Mouse (Mus musculus): Measurements from ENCODE around the gene Grap. TPM values are rescaled to one million over a fixed set of nuclear protein-coding genes. Genes with fewer than 3 reads are reported as not detected.

Grap gene
- polyA plus RNA-seq, 1 experiment from 2014 or later: 6.8 TPM

- no peaks in the 10 kb centered on the region for H3K9me3 ChIP-seq
- WGBS: 58% methylated on average over 3 of the region's 3 CpGs
- no peaks in the 10 kb centered on the region for H3K27me3 ChIP-seq
- no peak within 1 kb of the TSS for H3K4me3 ChIP-seq
- H3K27ac ChIP-seq: no peak within 1 kb of the TSS
- H3K9ac ChIP-seq: no peak within 1 kb of the TSS
- H3K4me2 ChIP-seq (replicated peaks): no peak within 1 kb of the TSS
- H3K4me1 ChIP-seq: no peaks in the 10 kb centered on the region
- H3K36me3 ChIP-seq: no peaks in the 10 kb centered on the region
- ATAC-seq (ENCODE audit: low FRiP score, low read depth): no peak
Observed at GRCm38 (mm10) chr11:61720636-61721035, 67.6 kb downstream of the Grap start, which contains the start of gene Slc5a10. Slc5a10 (minus strand) TSS chr11:61720826.

GRCm38 (mm10) chr11:61722077-61722476 lies 69.0 kb downstream of the Grap start:
- no peak overlapping the region for H3K4me2 ChIP-seq (replicated peaks)
- H3K4me3 ChIP-seq: no peak overlapping the region
- no peak overlapping the region for H3K27ac ChIP-seq
- no peak for ATAC-seq (ENCODE audit: low FRiP score, low read depth)
- H3K36me3 ChIP-seq: peaks cover 9% of the 10 kb centered on the region; the same call in 1 of the 2 replicates
- 79% methylated on average over 5 of the region's 5 CpGs for WGBS
- H3K27me3 ChIP-seq: no peaks in the 10 kb centered on the region
- no peak overlapping the region for H3K9ac ChIP-seq
- no peaks in the 10 kb centered on the region for H3K9me3 ChIP-seq
- H3K4me1 ChIP-seq: no peaks in the 10 kb centered on the region

Other genes starting within 250 kb of the Grap start
- gene Rnf112, start 199.1 kb upstream of the Grap start, polyA plus RNA-seq (2015; fragmentation: Nextera tagmentation; extraction: Ambion mirVana): 0.60 and 0.61 TPM in 2 replicates
- 319 TPM in 2 replicates for gene Mfap4, start 167.8 kb upstream of the Grap start, polyA plus RNA-seq (2015; fragmentation: Nextera tagmentation; extraction: Ambion mirVana)
- gene Mapk7, start 158.9 kb upstream of the Grap start, polyA plus RNA-seq (2015; fragmentation: Nextera tagmentation; extraction: Ambion mirVana): 87.3 and 87.8 TPM in 2 replicates
- 31.9 and 32.6 TPM in 2 replicates for gene B9d1, start 148.1 kb upstream of the Grap start, polyA plus RNA-seq (2015; fragmentation: Nextera tagmentation; extraction: Ambion mirVana)
- 30.0 and 32.1 TPM in 2 replicates for gene Epn2, start 73.6 kb upstream of the Grap start, polyA plus RNA-seq (2015; fragmentation: Nextera tagmentation; extraction: Ambion mirVana)
- gene Fam83g, start 30.8 kb downstream of the Grap start, polyA plus RNA-seq (2015; fragmentation: Nextera tagmentation; extraction: Ambion mirVana): 2.2 and 2.3 TPM in 2 replicates
- 0.08 TPM in 1 of 2 replicates, not detected in the other for gene Slc5a10, start 67.6 kb downstream of the Grap start, polyA plus RNA-seq (2015; fragmentation: Nextera tagmentation; extraction: Ambion mirVana)
- 29.8 and 34.7 TPM in 2 replicates for gene Prpsap2, start 108.8 kb downstream of the Grap start, polyA plus RNA-seq (2015; fragmentation: Nextera tagmentation; extraction: Ambion mirVana)
- 15.9 and 17.4 TPM in 2 replicates for gene Ulk2, start 201.8 kb downstream of the Grap start, polyA plus RNA-seq (2015; fragmentation: Nextera tagmentation; extraction: Ambion mirVana)